In the genomic region with DNA sequence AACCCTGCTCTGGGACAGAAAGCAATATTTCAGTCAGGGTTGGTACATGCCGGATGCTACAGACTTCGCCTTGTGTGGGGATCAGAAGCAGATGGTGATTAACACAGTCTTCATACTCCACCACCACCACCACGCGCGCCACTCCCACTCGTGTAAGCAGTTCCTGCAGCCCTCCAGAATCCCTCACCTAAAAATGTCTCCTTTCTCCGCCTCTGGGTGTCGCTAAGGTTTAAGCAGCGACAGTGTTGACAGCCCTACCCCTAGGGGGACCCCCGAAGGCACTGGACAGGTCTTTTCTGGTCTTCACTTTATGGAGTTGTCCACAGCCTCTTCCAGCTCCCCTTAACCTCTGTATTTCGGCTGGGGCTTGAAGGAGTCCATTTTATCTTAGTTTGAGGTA, we compare ENCODE assay signal across 10 mouse cellular contexts. TPM values are rescaled to one million over a fixed set of nuclear protein-coding genes. Genes with fewer than 3 reads are reported as not detected.
DNase-seq lines count a peak whose midpoint lies in the region; ATAC-seq lines count a peak whose summit lies in the region.
"Had no signal": no experiment of that assay in that cellular context is flagged by ENCODE, and none has a peak within 500 bp of the region (broad histone marks: within the 10 kb centered on the region; RNA-seq: fewer than 3 reads in every experiment).

No protein-coding gene starts in this region.

- H3K27ac ChIP-seq in heart, embryonic 15.5 days = peak overlapping the region; percentile 73
- H3K27ac ChIP-seq in liver, embryonic 16.5 days (ENCODE audit: low read length) = no peak overlapping the region
- no peak overlapping the region for H3K27ac ChIP-seq in neural tube, embryonic 11.5 days (ENCODE audit: low read depth, low read length)
- H3K27ac ChIP-seq: macrophage had no signal

- peak overlapping the region; percentile 54 for H3K4me3 ChIP-seq in heart, embryonic 15.5 days
- peak overlapping the region; percentile 12; the same call in 1 of the 2 replicates for H3K4me3 ChIP-seq in liver, embryonic 16.5 days (ENCODE audit: low read depth, low read length)
- H3K4me3 ChIP-seq in neural tube, embryonic 11.5 days (ENCODE audit: low read depth, low read length) = no peak overlapping the region

- peaks cover 39% of the 10 kb centered on the region for H3K4me1 ChIP-seq in heart, embryonic 15.5 days (replicated peaks)
- peaks cover 31% of the 10 kb centered on the region for H3K4me1 ChIP-seq in liver, embryonic 16.5 days (ENCODE audit: control insufficient read depth, low read depth, low read length)
- H3K4me1 ChIP-seq in neural tube, embryonic 11.5 days (ENCODE audit: control insufficient read depth, insufficient read depth, low read length) = peaks cover 12% of the 10 kb centered on the region

- 1% methylated on average over 11 of the region's 11 CpGs for WGBS in heart, embryonic 15.5 days
- WGBS in liver, embryonic 16.5 days (ENCODE audit: insufficient replicate concordance) = 3% methylated on average over 11 of the region's 11 CpGs
- WGBS in neural tube, embryonic 11.5 days = 5% methylated on average over 11 of the region's 11 CpGs

- H3K27me3 ChIP-seq in heart, embryonic 15.5 days = no peaks in the 10 kb centered on the region
- no peaks in the 10 kb centered on the region for H3K27me3 ChIP-seq in liver, embryonic 16.5 days (ENCODE audit: control insufficient read depth, insufficient read depth, low read depth, low read length)
- no peaks in the 10 kb centered on the region for H3K27me3 ChIP-seq in neural tube, embryonic 11.5 days (ENCODE audit: control insufficient read depth, insufficient read depth, low read length)
- H3K27me3 ChIP-seq: Patski had no signal

- no peaks in the 10 kb centered on the region for H3K36me3 ChIP-seq in heart, embryonic 15.5 days
- H3K36me3 ChIP-seq in liver, embryonic 16.5 days (ENCODE audit: control insufficient read depth, insufficient read depth) = no peaks in the 10 kb centered on the region
- no peaks in the 10 kb centered on the region for H3K36me3 ChIP-seq in neural tube, embryonic 11.5 days (ENCODE audit: control insufficient read depth, insufficient read depth, low read length)

- no peaks in the 10 kb centered on the region for H3K9me3 ChIP-seq in heart, embryonic 15.5 days (replicated peaks)
- H3K9me3 ChIP-seq in liver, embryonic 16.5 days (replicated peaks; ENCODE audit: control insufficient read depth, low read length) = no peaks in the 10 kb centered on the region
- H3K9me3 ChIP-seq in neural tube, embryonic 11.5 days (ENCODE audit: control insufficient read depth, low read length) = no peaks in the 10 kb centered on the region

- H3K4me2 ChIP-seq in heart, embryonic 15.5 days = peak overlapping the region; percentile 95
- H3K4me2 ChIP-seq in liver, embryonic 16.5 days (ENCODE audit: low read depth, low read length) = peak overlapping the region; percentile 54
- peak overlapping the region; percentile 47 for H3K4me2 ChIP-seq in neural tube, embryonic 11.5 days (ENCODE audit: low read depth)

- ATAC-seq in common myeloid progenitor, adult 5-6 weeks (replicated peaks; ENCODE audit: low read depth, poor library complexity, severe bottlenecking) = peak; percentile 67
- ATAC-seq in heart, embryonic 15.5 days (replicated peaks; ENCODE audit: insufficient number of reproducible peaks, insufficient read depth, low FRiP score, low read depth) = peak; percentile 39; the same call in 1 of the 2 replicates
- no peak for ATAC-seq in liver, embryonic 16.5 days (ENCODE audit: low read depth)
- ATAC-seq in neural tube, embryonic 11.5 days (ENCODE audit: insufficient read depth, low FRiP score, low TSS enrichment) = no peak
- ATAC-seq in activated CD4-positive, CD25-positive, alpha-beta regulatory T cell, adult 4 months = no peak
- ATAC-seq: Patski had no signal

- peak overlapping the region; percentile 61 for H3K9ac ChIP-seq in heart, embryonic 15.5 days
- H3K9ac ChIP-seq in liver, embryonic 16.5 days (ENCODE audit: low read depth, low read length) = no peak overlapping the region
- no peak overlapping the region for H3K9ac ChIP-seq in neural tube, embryonic 11.5 days (ENCODE audit: low read length)

- DNase-seq in cerebellum, postnatal 10 days = peak; percentile 82 to 83
- DNase-seq in cerebellum, adult 9-11 months = no peak
- peak; percentile 60 to 63 for DNase-seq in kidney, postnatal 25 days
- peak; percentile 68 for DNase-seq in neural tube, embryonic 11.5 days (ENCODE audit: low spot score)

RNA-seq across cellular contexts. Expression of a gene that starts 2.9 kb away (rescaled TPM):
- total RNA-seq in common myeloid progenitor, adult 5-6 weeks (2017) = 348 and 349 TPM in 2 replicates
- 203 and 229 TPM in 2 replicates for polyA plus RNA-seq in heart, embryonic 15.5 days (2015; fragmentation: Nextera tagmentation; extraction: Ambion mirVana)
- polyA plus RNA-seq in liver, embryonic 16.5 days (2015; fragmentation: Nextera tagmentation; extraction: Ambion mirVana) = 104 and 106 TPM in 2 replicates
- polyA plus RNA-seq in neural tube, embryonic 11.5 days (2014; fragmentation: Nextera tagmentation; extraction: Ambion mirVana) = 319 and 341 TPM in 2 replicates
- 100 to 1,000 TPM; 102 to 129 TPM for polyA plus RNA-seq in activated CD4-positive, CD25-positive, alpha-beta regulatory T cell, adult 4 months (2017; shearing (Covaris generic))

RNA-seq across cellular contexts. Expression of a gene that starts 12.8 kb away (rescaled TPM):
- 5.4 and 10.9 TPM in 2 replicates for total RNA-seq in common myeloid progenitor, adult 5-6 weeks (2017)
- 13.0 and 13.5 TPM in 2 replicates for polyA plus RNA-seq in heart, embryonic 15.5 days (2015; fragmentation: Nextera tagmentation; extraction: Ambion mirVana)
- 1.6 and 1.9 TPM in 2 replicates for polyA plus RNA-seq in liver, embryonic 16.5 days (2015; fragmentation: Nextera tagmentation; extraction: Ambion mirVana)
- 5.4 and 7.5 TPM in 2 replicates for polyA plus RNA-seq in neural tube, embryonic 11.5 days (2014; fragmentation: Nextera tagmentation; extraction: Ambion mirVana)
- 1 to 10 TPM in 1 of 2 experiments, under 1 TPM in 1; 0.44 to 1.1 TPM for polyA plus RNA-seq in activated CD4-positive, CD25-positive, alpha-beta regulatory T cell, adult 4 months (2017; shearing (Covaris generic))

RNA-seq across cellular contexts. Expression of a gene that starts 21.7 kb away (rescaled TPM):
- total RNA-seq in common myeloid progenitor, adult 5-6 weeks (2017) = 11.8 and 13.8 TPM in 2 replicates
- 12.2 and 16.6 TPM in 2 replicates for polyA plus RNA-seq in heart, embryonic 15.5 days (2015; fragmentation: Nextera tagmentation; extraction: Ambion mirVana)
- 8.0 and 8.9 TPM in 2 replicates for polyA plus RNA-seq in liver, embryonic 16.5 days (2015; fragmentation: Nextera tagmentation; extraction: Ambion mirVana)
- polyA plus RNA-seq in neural tube, embryonic 11.5 days (2014; fragmentation: Nextera tagmentation; extraction: Ambion mirVana) = 8.6 and 9.2 TPM in 2 replicates
- 10 to 100 TPM; 30.0 to 60.9 TPM for polyA plus RNA-seq in activated CD4-positive, CD25-positive, alpha-beta regulatory T cell, adult 4 months (2017; shearing (Covaris generic))

Comparison
In these comparisons a context has a peak if more than half of its experiments do, and no peak if none do; other contexts are left out.
1. ATAC-seq: peak in common myeloid progenitor, adult 5-6 weeks (single experiment) and heart, embryonic 15.5 days (single experiment); none in liver, embryonic 16.5 days (single experiment), neural tube, embryonic 11.5 days (single experiment) and activated CD4-positive, CD25-positive, alpha-beta regulatory T cell, adult 4 months (single experiment).
2. Peak in every context shown above with its lines, with median percentiles within 50 percentile points of each other: H3K4me2 ChIP-seq.